ENCODE assay signal across 8 mouse cellular contexts in genomic region chr1:63182636-63183270, GRCm38 (mm10). TPM values are rescaled to one million over a fixed set of nuclear protein-coding genes. Genes with fewer than 3 reads are reported as not detected.
DNase-seq lines count a peak whose midpoint lies in the region; ATAC-seq and TF ChIP-seq lines count a peak whose summit lies in the region.
"Had no signal": no experiment of that assay in that cellular context is flagged by ENCODE, and none has a peak within 500 bp of the region (broad histone marks: within the 10 kb centered on the region; RNA-seq: fewer than 3 reads in every experiment).

No protein-coding gene starts in this region.

- 56% methylated on average over 10 of the region's 10 CpGs for WGBS in forebrain, embryonic 13.5 days
- WGBS in lung, postnatal 0 days = 59% methylated on average over 10 of the region's 10 CpGs

- no peak overlapping the region for H3K4me3 ChIP-seq in forebrain, embryonic 13.5 days
- H3K4me3 ChIP-seq in lung, postnatal 0 days (ENCODE audit: low read depth, low read length) = no peak overlapping the region
- H3K4me3 ChIP-seq: lung, embryonic 15.5 days had no signal

- no peak overlapping the region for H3K9ac ChIP-seq in forebrain, embryonic 13.5 days
- no peak overlapping the region for H3K9ac ChIP-seq in lung, postnatal 0 days (replicated peaks; ENCODE audit: low read depth)
- H3K9ac ChIP-seq: lung, embryonic 15.5 days had no signal

- peak; percentile 77 for TF ChIP-seq CTCF in lung, postnatal 0 days (IDR thresholded peaks at IDR 0.05)

- peak; percentile 51 for DNase-seq in urinary bladder, postnatal 25 days (ENCODE audit: low spot score)
- DNase-seq in urinary bladder, adult 2 months (ENCODE audit: low spot score) = no peak
- peak; percentile 73 for DNase-seq in brain, adult 2 months (ENCODE audit: low read depth, low spot score)
- DNase-seq in kidney, postnatal 25 days = peak; percentile 38 to 74
- peak; percentile 56 for DNase-seq in lung, postnatal 0 days (ENCODE audit: low spot score)
- peak; percentile 76 for DNase-seq in right cerebral cortex, postnatal 4 days

- no peaks in the 10 kb centered on the region for H3K27me3 ChIP-seq in forebrain, embryonic 13.5 days
- no peaks in the 10 kb centered on the region for H3K27me3 ChIP-seq in lung, postnatal 0 days (replicated peaks; ENCODE audit: insufficient read depth, low read length)
- H3K27me3 ChIP-seq: lung, embryonic 15.5 days had no signal

- peaks cover 27% of the 10 kb centered on the region for H3K36me3 ChIP-seq in forebrain, embryonic 13.5 days (ENCODE audit: poor library complexity, severe bottlenecking)
- H3K36me3 ChIP-seq in lung, postnatal 0 days (ENCODE audit: insufficient read depth, low read length) = no peaks in the 10 kb centered on the region

- no peaks in the 10 kb centered on the region for H3K9me3 ChIP-seq in forebrain, embryonic 13.5 days (replicated peaks)
- no peaks in the 10 kb centered on the region for H3K9me3 ChIP-seq in lung, postnatal 0 days (ENCODE audit: low read length)
- H3K9me3 ChIP-seq: lung, embryonic 15.5 days had no signal

- ATAC-seq in forebrain, embryonic 13.5 days = no peak
- ATAC-seq in lung, postnatal 0 days = no peak

- no peak overlapping the region for H3K4me2 ChIP-seq in forebrain, embryonic 13.5 days
- H3K4me2 ChIP-seq in lung, postnatal 0 days (replicated peaks; ENCODE audit: low read depth, low read length) = no peak overlapping the region
- H3K4me2 ChIP-seq: lung, embryonic 15.5 days had no signal

- H3K27ac ChIP-seq in forebrain, embryonic 13.5 days = peak overlapping the region; percentile 35; the same call in 1 of the 2 replicates
- H3K27ac ChIP-seq in lung, postnatal 0 days (ENCODE audit: low read length) = no peak overlapping the region
- H3K27ac ChIP-seq: lung, embryonic 15.5 days had no signal

- TF ChIP-seq EP300 in lung, postnatal 0 days (IDR thresholded peaks at IDR 0.05) = no peak

- H3K4me1 ChIP-seq in forebrain, embryonic 13.5 days = peaks cover 17% of the 10 kb centered on the region
- peaks cover 3% of the 10 kb centered on the region; the same call in 1 of the 2 replicates for H3K4me1 ChIP-seq in lung, postnatal 0 days (ENCODE audit: insufficient read depth, low read depth, low read length)

RNA-seq across cellular contexts. Expression of gene Ndufs1, which starts 6.1 kb away (rescaled TPM):
- 79.8 and 88.5 TPM in 2 replicates for polyA plus RNA-seq in urinary bladder, adult 2 months (2012; rRNA removed)
- polyA plus RNA-seq in forebrain, embryonic 13.5 days (2015; fragmentation: Nextera tagmentation; extraction: Ambion mirVana) = 119 and 129 TPM in 2 replicates
- 63.0 and 64.3 TPM in 2 replicates for polyA plus RNA-seq in lung, postnatal 0 days (2015; fragmentation: Nextera tagmentation; extraction: Ambion mirVana)

RNA-seq across cellular contexts. Expression of gene Eef1b2, which starts 6.1 kb away (rescaled TPM):
- polyA plus RNA-seq in urinary bladder, adult 2 months (2012; rRNA removed) = 954 and 1,046 TPM in 2 replicates
- polyA plus RNA-seq in forebrain, embryonic 13.5 days (2015; fragmentation: Nextera tagmentation; extraction: Ambion mirVana) = 499 and 537 TPM in 2 replicates
- polyA plus RNA-seq in lung, postnatal 0 days (2015; fragmentation: Nextera tagmentation; extraction: Ambion mirVana) = 274 and 315 TPM in 2 replicates

RNA-seq across cellular contexts. Expression of gene Gpr1, which starts 31.6 kb away (rescaled TPM):
- 2.8 and 2.9 TPM in 2 replicates for polyA plus RNA-seq in urinary bladder, adult 2 months (2012; rRNA removed)
- polyA plus RNA-seq in forebrain, embryonic 13.5 days (2015; fragmentation: Nextera tagmentation; extraction: Ambion mirVana) = 0.14 and 0.48 TPM in 2 replicates
- polyA plus RNA-seq in lung, postnatal 0 days (2015; fragmentation: Nextera tagmentation; extraction: Ambion mirVana) = 0.10 TPM in 1 of 2 replicates, not detected in the other
- polyA plus RNA-seq: lung, embryonic 15.5 days had no signal
